Mouse (Mus musculus) lung, embryonic 14.5 days (tissue): ENCODE measurements around the gene Myo10. TPM values are rescaled to one million over a fixed set of nuclear protein-coding genes. Genes with fewer than 3 reads are reported as not detected.

Experiments used
- ATAC-seq: fragments of 200-750 bp; cut with Nextera tagmentation; 2 replicates; pipeline ENCODE4 v1.8.0; 2017; ENCODE audit warnings: mild to moderate bottlenecking, moderate TSS enrichment, moderate library complexity; ENCODE audit not compliant: insufficient read depth
- DNase-seq: peaks from one replicate; pipeline ENCODE4 v3.0.0-alpha.2; 2015
- H3K27ac ChIP-seq: fragments of 300-500 bp; sonication (generic); 2 replicates; pipeline ENCODE4 v1.5.1; 2014; ENCODE audit warnings: low read depth, mild to moderate bottlenecking, moderate library complexity
- H3K27me3 ChIP-seq: fragments of 300-500 bp; sonication (generic); 2 replicates; pipeline ENCODE4 v1.6.1; 2014; ENCODE audit warnings: low read length, control low read depth; ENCODE audit not compliant: insufficient read depth
- H3K36me3 ChIP-seq: fragments of 300-500 bp; sonication (generic); 2 replicates; pipeline ENCODE4 v1.6.1; 2014; ENCODE audit warnings: control low read depth; ENCODE audit not compliant: insufficient read depth
- H3K4me1 ChIP-seq: fragments of 300-500 bp; sonication (generic); 2 replicates; pipeline ENCODE4 v1.6.1; 2014; ENCODE audit warnings: antibody characterized with exemption, control low read depth; ENCODE audit not compliant: insufficient read depth
- H3K4me2 ChIP-seq: fragments of 300-500 bp; sonication (generic); 2 replicates; pipeline ENCODE4 v1.6.1; 2014; ENCODE audit warnings: mild to moderate bottlenecking
- H3K4me3 ChIP-seq: fragments of 300-500 bp; sonication (generic); 2 replicates; pipeline ENCODE4 v1.5.1; 2014; ENCODE audit warnings: low read depth, low read length
- H3K9ac ChIP-seq: fragments of 300-500 bp; sonication (generic); 2 replicates; pipeline ENCODE4 v1.6.1; 2014
- H3K9me3 ChIP-seq: fragments of 300-500 bp; sonication (generic); 2 replicates; pipeline ENCODE4 v1.6.1; 2016; ENCODE audit warnings: low read depth, low read length, control low read depth
- CTCF ChIP-seq: IDR thresholded peaks from 2 replicates; pipeline ENCODE4 v1.5.1; 2016; ENCODE audit warnings: antibody characterized with exemption, low read depth
- WGBS: fragments of 180-500 bp; shearing (Covaris S2); extraction: QIAGEN DNeasy Blood & Tissue Kit; methylation state at CpG from one replicate; pipeline ENCODE4 v1.1.7; 2014; 5-methylcytosine and 5-hydroxymethylcytosine counted together
- polyA plus RNA-seq: library from polyadenylated mRNA; unstranded; fragments of >200 nt; fragmentation: Nextera tagmentation; extraction: Ambion mirVana; gene quantifications from 2 replicates; pipeline ENCODE4 v1.2.1, GENCODE M21; 2014

The Myo10 gene
- polyA plus RNA-seq = 48.5 and 54.8 TPM in 2 replicates

GRCm38 (mm10) chr15:25622200-25622866 lies at the start of gene Myo10:
Gene Myo10, plus strand, starts transcription at chr15:25622525.
- Histone ChIP-seq H3K9ac (peak within 1 kb of the TSS; percentile 84), H3K4me3 (peak within 1 kb of the TSS; percentile 91), H3K4me2 (peak within 1 kb of the TSS; percentile 74), H3K4me1 (peaks cover 9% of the 10 kb centered on the region), H3K9me3 (no peaks in the 10 kb centered on the region), H3K27ac (peak within 1 kb of the TSS; percentile 93), H3K36me3 (no peaks in the 10 kb centered on the region), H3K27me3 (no peaks in the 10 kb centered on the region)
- DNase-seq (peak; percentile 100), ATAC-seq (peak; percentile 96)
- WGBS = under 1% methylated on average over 53 of the region's 53 CpGs
- TF ChIP-seq CTCF = peak; percentile 46

- ATAC-seq = no peak
- H3K9me3 ChIP-seq = no peaks in the 10 kb centered on the region
- no peak overlapping the region for H3K27ac ChIP-seq
- no peaks in the 10 kb centered on the region for H3K36me3 ChIP-seq
- TF ChIP-seq CTCF = no peak
- H3K4me1 ChIP-seq = peaks cover 4% of the 10 kb centered on the region; the same call in 1 of the 2 replicates
- DNase-seq = no peak
- no peak overlapping the region for H3K4me3 ChIP-seq
- H3K4me2 ChIP-seq = no peak overlapping the region
- no peaks in the 10 kb centered on the region for H3K27me3 ChIP-seq
- no peak overlapping the region for H3K9ac ChIP-seq
- 15% methylated on average over 3 of the region's 3 CpGs for WGBS
Observed at GRCm38 (mm10) chr15:25573113-25573512, 49.2 kb upstream of the Myo10 start.

GRCm38 (mm10) chr15:25573876-25574601 lies 48.3 kb upstream of the Myo10 start:
- H3K9ac ChIP-seq = no peak overlapping the region
- WGBS = 66% methylated on average over 7 of the region's 7 CpGs
- H3K4me3 ChIP-seq = no peak overlapping the region
- no peaks in the 10 kb centered on the region for H3K27me3 ChIP-seq
- H3K27ac ChIP-seq = no peak overlapping the region
- ATAC-seq (no peak), DNase-seq (no peak)
- no peak for TF ChIP-seq CTCF
- H3K4me2 ChIP-seq = no peak overlapping the region
- H3K4me1 ChIP-seq = peaks cover 4% of the 10 kb centered on the region; the same call in 1 of the 2 replicates
- no peaks in the 10 kb centered on the region for H3K36me3 ChIP-seq
- H3K9me3 ChIP-seq = no peaks in the 10 kb centered on the region

- no peaks in the 10 kb centered on the region for H3K36me3 ChIP-seq
- ATAC-seq (no peak), DNase-seq (no peak)
- no peaks in the 10 kb centered on the region for H3K27me3 ChIP-seq
- H3K4me1 ChIP-seq = peaks cover 5% of the 10 kb centered on the region; the same call in 1 of the 2 replicates
- no peak for TF ChIP-seq CTCF
- no peak overlapping the region for H3K27ac ChIP-seq
- no peaks in the 10 kb centered on the region for H3K9me3 ChIP-seq
- H3K4me2 ChIP-seq = no peak overlapping the region
- H3K4me3 ChIP-seq = no peak overlapping the region
- no peak overlapping the region for H3K9ac ChIP-seq
- 63% methylated on average over 8 of the region's 8 CpGs for WGBS
Observed at GRCm38 (mm10) chr15:25577327-25578051, 44.8 kb upstream of the Myo10 start.

GRCm38 (mm10) chr15:25578369-25578768 lies 44.0 kb upstream of the Myo10 start:
- H3K27ac ChIP-seq = no peak overlapping the region
- ATAC-seq (no peak), DNase-seq (no peak)
- no peak overlapping the region for H3K4me3 ChIP-seq
- no peaks in the 10 kb centered on the region for H3K27me3 ChIP-seq
- no peak overlapping the region for H3K4me2 ChIP-seq
- H3K9me3 ChIP-seq = no peaks in the 10 kb centered on the region
- H3K9ac ChIP-seq = no peak overlapping the region
- WGBS = 76% methylated on average over 4 of the region's 4 CpGs
- no peaks in the 10 kb centered on the region for H3K36me3 ChIP-seq
- H3K4me1 ChIP-seq = peaks cover 3% of the 10 kb centered on the region; the same call in 1 of the 2 replicates
- no peak for TF ChIP-seq CTCF

GRCm38 (mm10) chr15:25580731-25581130 lies 41.6 kb upstream of the Myo10 start:
- Histone ChIP-seq H3K27ac (no peak overlapping the region), H3K4me3 (no peak overlapping the region), H3K36me3 (no peaks in the 10 kb centered on the region), H3K9me3 (no peaks in the 10 kb centered on the region), H3K4me2 (no peak overlapping the region), H3K27me3 (no peaks in the 10 kb centered on the region), H3K4me1 (peaks cover 10% of the 10 kb centered on the region), H3K9ac (no peak overlapping the region)
- ATAC-seq (no peak), DNase-seq (no peak)
- no peak for TF ChIP-seq CTCF
- 48% methylated on average over 6 of the region's 6 CpGs for WGBS

- 60% methylated on average over 6 of the region's 6 CpGs for WGBS
- H3K27ac ChIP-seq = no peak overlapping the region
Observed at GRCm38 (mm10) chr15:25582055-25582454, 40.3 kb upstream of the Myo10 start.

More at GRCm38 (mm10) chr15:25582055-25582454, 40.3 kb upstream of the Myo10 start:
- no peak for ATAC-seq
- Histone ChIP-seq H3K4me3 (no peak overlapping the region), H3K4me2 (no peak overlapping the region), H3K36me3 (no peaks in the 10 kb centered on the region), H3K9ac (no peak overlapping the region), H3K9me3 (no peaks in the 10 kb centered on the region), H3K4me1 (peaks cover 10% of the 10 kb centered on the region), H3K27me3 (no peaks in the 10 kb centered on the region)
- no peak for TF ChIP-seq CTCF
- no peak for DNase-seq
